Mouse (Mus musculus) liver, embryonic 14.5 days (tissue): ENCODE measurements at regions not wholly inside any gene's neighbourhood (a gene's known extent, or its start where the extent isn't known, plus 50 kb on each side); places are given as distances from the start of the nearest gene placed in this dataset.

Source experiments
- CTCF ChIP-seq: IDR thresholded peaks from 2 replicates; pipeline ENCODE4 v1.5.1; 2016; ENCODE audit warnings: antibody characterized with exemption, low read depth, control low read depth
- EP300 ChIP-seq: IDR thresholded peaks from 2 replicates; pipeline ENCODE4 v1.6.1; 2016; ENCODE audit warnings: antibody characterized with exemption, low read depth

DNA sequence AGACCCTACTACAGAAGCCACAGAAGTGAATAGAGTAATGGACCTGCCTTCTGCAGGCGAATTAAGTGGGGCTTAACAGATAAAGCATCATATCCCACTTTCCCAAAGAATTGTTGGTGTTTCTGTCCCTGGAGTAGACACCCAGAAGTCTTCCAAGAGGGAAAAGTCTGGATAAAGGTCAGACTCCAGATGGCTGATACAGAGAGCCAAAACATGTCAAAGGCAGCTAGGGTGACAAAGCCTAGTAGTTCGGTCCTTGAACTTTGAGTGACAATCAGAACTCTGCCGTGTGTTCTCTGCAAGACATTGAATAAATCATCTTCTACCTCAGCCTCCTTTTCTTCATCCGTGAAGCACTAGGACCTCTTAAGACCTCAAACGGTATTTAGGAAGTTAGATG, 185.1 kb upstream of the Klf3 start:
- TF ChIP-seq CTCF (no peak), EP300 (no peak)
